In genomic region chr16:21905996-21906395, GRCm38 (mm10) we compare ENCODE assay signal across 16 mouse cellular contexts.
"Had no signal": no experiment of that assay in that cellular context is flagged by ENCODE, and none has a peak within 500 bp of the region (broad histone marks: within the 10 kb centered on the region; RNA-seq: fewer than 3 reads in every experiment).

No protein-coding gene starts in this region.

- H3K36me3 ChIP-seq: stomach, embryonic 15.5 days had no signal

- H3K9me3 ChIP-seq: neural tube, embryonic 13.5 days; neural tube, embryonic 15.5 days; stomach, embryonic 15.5 days had no signal

- H3K27ac ChIP-seq: neural tube, embryonic 13.5 days; neural tube, embryonic 15.5 days; stomach, embryonic 15.5 days; stomach, postnatal 0 days had no signal

- H3K27me3 ChIP-seq: neural tube, embryonic 13.5 days; neural tube, embryonic 15.5 days; stomach, embryonic 15.5 days had no signal

- H3K9ac ChIP-seq: neural tube, embryonic 13.5 days; neural tube, embryonic 15.5 days; stomach, embryonic 15.5 days had no signal

- H3K4me3 ChIP-seq: neural tube, embryonic 13.5 days; neural tube, embryonic 15.5 days; stomach, embryonic 15.5 days had no signal

- DNase-seq: retina, postnatal 1 day; right cerebral cortex, adult 18-20 months; right cerebral cortex, postnatal 14 days; right cerebral cortex, postnatal 25 days; right cerebral cortex, postnatal 4 days; spleen, adult 18-20 months; thymus, adult 18-20 months; thymus, adult 2 months; thymus, postnatal 14 days; thymus, postnatal 25 days; thymus, postnatal 36 days; thymus, postnatal 4 days had no signal

- H3K4me1 ChIP-seq: neural tube, embryonic 13.5 days; neural tube, embryonic 15.5 days; stomach, embryonic 15.5 days had no signal

- H3K4me2 ChIP-seq: neural tube, embryonic 13.5 days; neural tube, embryonic 15.5 days; stomach, embryonic 15.5 days had no signal
